Comparison of ENCODE assay signal across 31 mouse cellular contexts in the genomic region with DNA sequence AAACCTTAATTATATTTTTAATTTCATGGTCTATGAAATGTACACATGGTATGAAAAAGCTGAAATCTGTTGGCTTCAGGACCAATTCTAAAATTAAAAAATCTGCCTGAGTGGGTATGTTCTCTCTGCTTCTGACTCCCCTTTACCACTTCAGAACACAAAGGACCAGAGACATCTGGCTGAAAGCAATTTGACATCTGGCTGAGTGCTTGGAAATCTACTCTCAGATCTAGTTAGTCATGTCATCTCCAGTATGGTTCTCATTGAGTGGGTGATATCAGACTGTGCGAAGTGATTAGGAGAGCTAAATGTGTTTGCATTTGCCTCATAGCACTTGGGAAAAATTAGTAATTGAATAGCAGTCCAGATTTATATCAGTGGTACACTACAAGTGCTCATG. TPM values are rescaled to one million over a fixed set of nuclear protein-coding genes. Genes with fewer than 3 reads are reported as not detected.
A peak's percentile ranks its signal among the peaks of the same experiment; 100 is the strongest.
DNase-seq lines count a peak whose midpoint lies in the region; ATAC-seq lines count a peak whose summit lies in the region.
"Had no signal": no experiment of that assay in that cellular context is flagged by ENCODE, and none has a peak within 500 bp of the region (broad histone marks: within the 10 kb centered on the region; RNA-seq: fewer than 3 reads in every experiment).

No protein-coding gene starts in this region.

- no peak overlapping the region for H3K4me3 ChIP-seq in limb, embryonic 10.5 days
- H3K4me3 ChIP-seq: embryonic facial prominence, embryonic 12.5 days; embryonic facial prominence, embryonic 15.5 days; forebrain, embryonic 13.5 days; heart, adult 2 months; heart, embryonic 10.5 days; heart, embryonic 13.5 days had no signal

- H3K27me3 ChIP-seq in limb, embryonic 10.5 days (ENCODE audit: low read depth, poor library complexity, severe bottlenecking), result no peaks in the 10 kb centered on the region
- H3K27me3 ChIP-seq: CH12.LX; embryonic facial prominence, embryonic 12.5 days; embryonic facial prominence, embryonic 15.5 days; heart, embryonic 13.5 days; Patski had no signal

- ATAC-seq in megakaryocyte-erythroid progenitor cell, adult 5-6 weeks (replicated peaks; ENCODE audit: low FRiP score, low TSS enrichment, poor library complexity, severe bottlenecking), result no peak
- ATAC-seq: forebrain, embryonic 13.5 days; forebrain, embryonic 16.5 days; Patski had no signal

- no peak overlapping the region for H3K27ac ChIP-seq in limb, embryonic 10.5 days
- H3K27ac ChIP-seq: embryonic facial prominence, embryonic 12.5 days; embryonic facial prominence, embryonic 15.5 days; forebrain, embryonic 13.5 days; heart, adult 2 months; heart, embryonic 10.5 days; heart, embryonic 13.5 days; hindbrain, embryonic 14.5 days had no signal

- 91% methylated on average over 1 of the region's 1 CpGs for WGBS in limb, embryonic 10.5 days

- no peaks in the 10 kb centered on the region for H3K4me1 ChIP-seq in limb, embryonic 10.5 days
- H3K4me1 ChIP-seq: embryonic facial prominence, embryonic 12.5 days; embryonic facial prominence, embryonic 15.5 days; forebrain, embryonic 13.5 days; heart, embryonic 10.5 days; heart, embryonic 13.5 days had no signal

- peak; percentile 66 to 85 for DNase-seq in layer of hippocampus, adult 18-20 months (ENCODE audit: low spot score in 2 of 2)
- DNase-seq in layer of hippocampus, postnatal 10 days (ENCODE audit: low spot score in 2 of 2), result no peak
- DNase-seq in right cerebral cortex, adult 18-20 months, result peak; percentile 15
- no peak for DNase-seq in right cerebral cortex, postnatal 14 days
- DNase-seq in layer of hippocampus, adult 9-11 months, result peak; percentile 82
- no peak for DNase-seq in limb, embryonic 10.5 days (ENCODE audit: low spot score)
- DNase-seq: adrenal gland, postnatal 10 days; adrenal gland, postnatal 36 days; B cell, adult 2 months; cerebellum, adult 11 months; cerebellum, adult 2 months; cerebellum, adult 9-11 months; cerebellum, postnatal 25 days; gastrocnemius, postnatal 10 days; gastrocnemius, postnatal 36 days; heart, adult 2 months; heart, postnatal 14 days; heart, postnatal 4 days had no signal

- no peaks in the 10 kb centered on the region for H3K36me3 ChIP-seq in limb, embryonic 10.5 days
- H3K36me3 ChIP-seq: embryonic facial prominence, embryonic 12.5 days; embryonic facial prominence, embryonic 15.5 days; G1E; heart, embryonic 10.5 days; heart, embryonic 13.5 days had no signal

- no peaks in the 10 kb centered on the region for H3K9me3 ChIP-seq in limb, embryonic 10.5 days (replicated peaks)
- H3K9me3 ChIP-seq: embryonic facial prominence, embryonic 12.5 days; embryonic facial prominence, embryonic 15.5 days; forebrain, embryonic 13.5 days; G1E; heart, embryonic 10.5 days; heart, embryonic 13.5 days had no signal

RNA-seq across cellular contexts. Expression of a gene that starts 36.5 kb away (rescaled TPM):
- 10 to 100 TPM; 29.4 to 33.1 TPM for total RNA-seq in layer of hippocampus, adult 18-20 months (2021)
- 10 to 100 TPM; 27.1 to 29.6 TPM for total RNA-seq in layer of hippocampus, postnatal 10 days (2021)
- polyA plus RNA-seq in limb, embryonic 10.5 days (2016; fragmentation: Nextera tagmentation; extraction: Ambion mirVana), result 2.4 and 5.3 TPM in 2 replicates
- not detected in 2 replicates for total RNA-seq in megakaryocyte-erythroid progenitor cell, adult 5-6 weeks (2014; fragmentation: Nextera tagmentation)
- not detected in 2 replicates for total RNA-seq in megakaryocyte-erythroid progenitor cell, adult 5-6 weeks (2017)
- total RNA-seq: common myeloid progenitor, adult 5-6 weeks; granulocyte monocyte progenitor cell, adult 5-6 weeks had no signal
- polyA plus RNA-seq: G1E had no signal

Comparison
In these comparisons a context has a peak if more than half of its experiments do, and no peak if none do; other contexts are left out.
1. DNase-seq: peak in layer of hippocampus, adult 18-20 months (2 of 2), right cerebral cortex, adult 18-20 months (single experiment) and layer of hippocampus, adult 9-11 months (single experiment); none in layer of hippocampus, postnatal 10 days (0 of 2), right cerebral cortex, postnatal 14 days (single experiment) and limb, embryonic 10.5 days (single experiment).
2. RNA of a gene that starts 36.5 kb away (total RNA-seq): 29.4 to 33.1 TPM in layer of hippocampus, adult 18-20 months and 27.1 to 29.6 TPM in layer of hippocampus, postnatal 10 days; not detected in megakaryocyte-erythroid progenitor cell, adult 5-6 weeks; every median in the first group is over 10 times any median in the second.